Mouse (Mus musculus): ENCODE data around the gene Pex12. TPM values are rescaled to one million over a fixed set of nuclear protein-coding genes. Genes with fewer than 3 reads are reported as not detected.

The Pex12 gene
- polyA plus RNA-seq, 1 experiment from 2014 or later = 19.8 TPM

Other genes with a start within 250 kb of the Pex12 start
- 0.98 and 1.4 TPM in 2 replicates for gene Slfn2, start 237.5 kb downstream of the Pex12 start, polyA plus RNA-seq (2015; fragmentation: Nextera tagmentation; extraction: Ambion mirVana)
- gene Slfn1, start 185.7 kb downstream of the Pex12 start, polyA plus RNA-seq (2015; fragmentation: Nextera tagmentation; extraction: Ambion mirVana) = not detected in 2 replicates
- not detected in 2 replicates for gene Slfn4, start 127.4 kb downstream of the Pex12 start, polyA plus RNA-seq (2015; fragmentation: Nextera tagmentation; extraction: Ambion mirVana)
- 0.10 and 0.17 TPM in 2 replicates for gene Slfn3, start 111.3 kb downstream of the Pex12 start, polyA plus RNA-seq (2015; fragmentation: Nextera tagmentation; extraction: Ambion mirVana)
- 0.08 TPM in 1 of 2 replicates, not detected in the other for gene Slfn14, start 15.9 kb downstream of the Pex12 start, polyA plus RNA-seq (2015; fragmentation: Nextera tagmentation; extraction: Ambion mirVana)
- 115 and 118 TPM in 2 replicates for gene Ap2b1, start 3.6 kb downstream of the Pex12 start, polyA plus RNA-seq (2015; fragmentation: Nextera tagmentation; extraction: Ambion mirVana)
- gene Rasl10b, start 106.6 kb upstream of the Pex12 start, polyA plus RNA-seq (2015; fragmentation: Nextera tagmentation; extraction: Ambion mirVana) = 24.2 and 25.3 TPM in 2 replicates
- 0.07 and 0.29 TPM in 2 replicates for gene Gas2l2, start 126.9 kb upstream of the Pex12 start, polyA plus RNA-seq (2015; fragmentation: Nextera tagmentation; extraction: Ambion mirVana)
- 0.36 TPM in 1 of 2 replicates, not detected in the other for gene 1700020L24Rik, start 135.1 kb upstream of the Pex12 start, polyA plus RNA-seq (2015; fragmentation: Nextera tagmentation; extraction: Ambion mirVana)
- gene Mmp28, start 160.5 kb upstream of the Pex12 start, polyA plus RNA-seq (2015; fragmentation: Nextera tagmentation; extraction: Ambion mirVana) = 3.5 and 4.6 TPM in 2 replicates
- 10.8 and 11.8 TPM in 2 replicates for gene Taf15, start 170.5 kb upstream of the Pex12 start, polyA plus RNA-seq (2015; fragmentation: Nextera tagmentation; extraction: Ambion mirVana)
- not detected in 2 replicates for gene Heatr9, start 219.6 kb upstream of the Pex12 start, polyA plus RNA-seq (2015; fragmentation: Nextera tagmentation; extraction: Ambion mirVana)
- not detected in 2 replicates for gene Ccl5, start 227.9 kb upstream of the Pex12 start, polyA plus RNA-seq (2015; fragmentation: Nextera tagmentation; extraction: Ambion mirVana)